Mouse (Mus musculus): ENCODE results near the gene Neb.
A peak's percentile ranks its signal among the peaks of the same experiment; 100 is the strongest.

Gene Neb

GRCm38 (mm10) chr2:52310757-52311156 lies 67.5 kb downstream of the Neb start:
- no peak for DNase-seq (ENCODE audit: low read depth, low spot score)

GRCm38 (mm10) chr2:52306635-52307034 lies 71.6 kb downstream of the Neb start:
- DNase-seq (ENCODE audit: low read depth, low spot score), result no peak

GRCm38 (mm10) chr2:52304554-52304953 lies 73.7 kb downstream of the Neb start:
- no peak for DNase-seq (ENCODE audit: low read depth, low spot score)

- DNase-seq (ENCODE audit: low read depth, low spot score), result no peak
These were observed 74.9 kb downstream of the Neb start for GRCm38 (mm10) chr2:52303405-52303804.

- no peak for DNase-seq (ENCODE audit: low read depth, low spot score)
These were observed 80.3 kb downstream of the Neb start for GRCm38 (mm10) chr2:52297969-52298368.

- no peak for DNase-seq (ENCODE audit: low read depth, low spot score)
These were observed 81.5 kb downstream of the Neb start for GRCm38 (mm10) chr2:52296779-52297178.

GRCm38 (mm10) chr2:52287436-52287835 lies 90.8 kb downstream of the Neb start:
- DNase-seq (ENCODE audit: low read depth, low spot score), result no peak

GRCm38 (mm10) chr2:52286421-52286820 lies 91.9 kb downstream of the Neb start:
- no peak for DNase-seq (ENCODE audit: low read depth, low spot score)

- peak; percentile 62 for DNase-seq (ENCODE audit: low read depth, low spot score)
These were observed 106.1 kb downstream of the Neb start for GRCm38 (mm10) chr2:52272146-52272545.

GRCm38 (mm10) chr2:52270911-52271310 lies 107.4 kb downstream of the Neb start:
- DNase-seq (ENCODE audit: low read depth, low spot score), result no peak

GRCm38 (mm10) chr2:52262149-52262548 lies 116.1 kb downstream of the Neb start:
- DNase-seq (ENCODE audit: low read depth, low spot score), result no peak

GRCm38 (mm10) chr2:52252037-52252436 lies 126.2 kb downstream of the Neb start:
- DNase-seq (ENCODE audit: low read depth, low spot score), result no peak

GRCm38 (mm10) chr2:52248316-52248826 lies 129.9 kb downstream of the Neb start:
- no peak for DNase-seq (ENCODE audit: low read depth, low spot score)

GRCm38 (mm10) chr2:52245091-52245490 lies 133.2 kb downstream of the Neb start:
- DNase-seq (ENCODE audit: low read depth, low spot score), result no peak

- DNase-seq (ENCODE audit: low read depth, low spot score), result no peak
These were observed 135.6 kb downstream of the Neb start for GRCm38 (mm10) chr2:52242691-52243090.

- peak; percentile 73 for DNase-seq (ENCODE audit: low read depth, low spot score)
These were observed 140.4 kb downstream of the Neb start for GRCm38 (mm10) chr2:52237892-52238291.

GRCm38 (mm10) chr2:52227584-52227983 lies 150.7 kb downstream of the Neb start:
- DNase-seq (ENCODE audit: low read depth, low spot score), result no peak

GRCm38 (mm10) chr2:52224366-52224765 lies 153.9 kb downstream of the Neb start:
- no peak for DNase-seq (ENCODE audit: low read depth, low spot score)

GRCm38 (mm10) chr2:52220074-52220473 lies 158.2 kb downstream of the Neb start:
- DNase-seq (ENCODE audit: low read depth, low spot score), result peak; percentile 31

GRCm38 (mm10) chr2:52215945-52216344 lies 162.3 kb downstream of the Neb start:
- no peak for DNase-seq (ENCODE audit: low read depth, low spot score)

GRCm38 (mm10) chr2:52212561-52212961 lies 165.7 kb downstream of the Neb start:
- DNase-seq (ENCODE audit: low read depth, low spot score), result no peak

- DNase-seq (ENCODE audit: low read depth, low spot score), result no peak
These were observed 166.8 kb downstream of the Neb start for GRCm38 (mm10) chr2:52211358-52211899.

GRCm38 (mm10) chr2:52210685-52211084 lies 167.6 kb downstream of the Neb start:
- no peak for DNase-seq (ENCODE audit: low read depth, low spot score)

GRCm38 (mm10) chr2:52204992-52205391 lies 173.3 kb downstream of the Neb start:
- DNase-seq (ENCODE audit: low read depth, low spot score), result no peak
